Mouse (Mus musculus) spleen, postnatal 36 days (tissue): ENCODE results near the gene Tmem29.
"Not testable (repeated sequence)": the region's sequence is repeated elsewhere in the genome, so short reads cannot be mapped to it uniquely, and the experiment has no call there.

Source experiments
- DNase-seq, 2 experiments: peaks; one replicate each; pipeline ENCODE4 v3.0.0; 2022; ENCODE audit warnings: low spot score in 2 of 2, mixed read lengths in 1 of 2

Gene Tmem29

DNA sequence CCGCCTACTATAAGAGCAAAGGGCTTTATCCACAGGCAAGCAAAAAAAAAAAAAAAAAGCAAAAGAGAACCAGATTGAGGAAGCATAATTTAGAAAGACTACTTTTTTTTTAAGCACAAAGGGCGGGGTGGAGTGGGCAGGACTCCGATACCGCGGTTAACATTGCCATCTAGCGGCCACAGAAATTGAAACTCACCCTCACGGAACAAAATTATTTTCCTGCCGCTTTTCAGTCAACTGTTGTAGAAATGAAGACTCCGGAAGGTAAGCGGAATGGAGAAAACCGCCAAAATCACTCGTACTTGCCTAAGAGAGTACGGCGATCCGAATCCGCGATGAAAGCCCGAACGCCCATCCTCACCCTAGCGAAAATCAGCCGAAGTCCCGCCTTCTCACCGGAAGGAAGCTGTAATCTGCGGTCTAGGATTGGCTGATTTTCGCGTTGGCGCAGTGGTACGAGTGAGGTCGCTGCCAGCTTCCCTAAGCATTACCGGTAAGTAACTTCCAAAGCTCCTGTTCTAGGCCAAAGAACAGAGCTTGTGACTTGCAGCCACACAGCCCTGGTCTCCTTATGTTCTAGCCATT is at the start of gene Tmem29:
TSS of gene Tmem29 (minus strand) at position 389 of the 585 bp plus-strand sequence.
- DNase-seq: peak; percentile 85 to 86

DNA sequence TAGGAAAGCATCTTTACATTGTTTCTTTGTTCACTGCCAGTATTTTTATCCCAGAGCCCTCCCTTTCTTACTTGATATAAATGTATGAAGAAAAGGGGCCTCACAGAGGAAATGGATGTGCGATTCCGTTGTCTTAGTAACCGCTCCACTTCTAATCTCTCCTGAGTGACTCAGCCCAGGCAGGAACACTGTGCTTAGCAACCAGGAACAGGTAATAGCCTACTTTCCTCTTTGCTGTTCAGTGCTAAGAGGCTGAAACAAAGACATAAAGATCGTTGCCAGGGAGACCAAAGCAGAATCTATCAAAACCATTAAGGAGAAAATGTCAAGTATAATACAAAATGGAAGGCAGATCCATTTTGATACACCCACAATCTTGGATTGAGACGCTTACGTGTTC is 49.7 kb upstream of the Tmem29 start:
- no peak for DNase-seq

DNA sequence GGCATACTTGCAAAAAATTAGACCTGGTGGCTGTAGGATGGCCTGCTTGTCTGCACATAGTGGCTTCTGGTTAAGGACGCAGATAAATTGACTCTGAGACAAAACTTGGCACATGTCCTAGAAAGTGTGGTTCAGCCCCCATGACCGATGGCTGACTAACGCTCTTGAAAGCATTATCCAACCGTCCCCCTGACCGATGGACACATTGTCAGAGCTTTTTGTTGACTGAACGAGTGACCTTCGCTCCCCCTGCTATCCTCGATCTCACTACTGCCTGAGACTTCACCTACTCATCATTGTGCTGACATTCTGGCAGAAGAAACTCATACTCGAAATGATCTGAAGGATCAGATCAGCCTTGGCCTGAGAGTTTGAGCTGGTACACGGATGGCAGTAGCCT is 28.9 kb upstream of the Tmem29 start:
- not testable (repeated sequence) for DNase-seq

DNA sequence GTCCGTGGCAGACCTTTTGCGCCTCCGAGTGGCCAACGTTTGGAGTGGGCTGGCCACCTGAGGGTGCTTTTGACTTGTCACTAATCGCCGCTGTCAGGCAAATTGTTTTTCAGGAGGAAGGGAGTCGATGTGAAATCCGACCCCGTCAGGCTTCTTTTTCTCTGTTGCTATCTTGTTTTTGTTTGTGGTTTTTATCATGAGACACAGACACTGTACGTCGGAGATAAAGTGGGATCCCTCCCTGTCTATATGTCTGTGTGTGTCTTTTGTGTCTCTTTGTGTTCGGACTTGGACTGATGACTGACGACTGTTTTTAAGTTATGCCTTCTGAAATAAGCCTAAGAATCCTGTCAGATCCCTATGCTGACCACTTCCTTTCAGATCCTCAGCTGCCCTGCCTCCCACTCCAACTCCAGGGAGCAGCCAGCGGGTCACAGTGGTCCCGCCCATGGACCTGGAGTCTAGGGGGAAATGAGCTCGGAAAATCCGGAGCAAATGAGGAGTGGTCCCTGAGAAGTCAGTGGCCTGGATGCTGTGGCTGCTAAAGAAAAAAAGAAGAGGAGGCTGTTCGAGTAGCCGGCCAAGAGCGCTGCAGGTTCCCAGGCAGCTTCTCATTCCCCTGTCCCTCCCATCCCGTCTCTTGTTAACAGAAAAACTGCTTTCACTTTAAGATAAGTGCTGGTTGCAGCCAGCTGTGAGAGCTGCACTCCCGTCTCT is 27.5 kb upstream of the Tmem29 start:
- not testable (repeated sequence) for DNase-seq

DNA sequence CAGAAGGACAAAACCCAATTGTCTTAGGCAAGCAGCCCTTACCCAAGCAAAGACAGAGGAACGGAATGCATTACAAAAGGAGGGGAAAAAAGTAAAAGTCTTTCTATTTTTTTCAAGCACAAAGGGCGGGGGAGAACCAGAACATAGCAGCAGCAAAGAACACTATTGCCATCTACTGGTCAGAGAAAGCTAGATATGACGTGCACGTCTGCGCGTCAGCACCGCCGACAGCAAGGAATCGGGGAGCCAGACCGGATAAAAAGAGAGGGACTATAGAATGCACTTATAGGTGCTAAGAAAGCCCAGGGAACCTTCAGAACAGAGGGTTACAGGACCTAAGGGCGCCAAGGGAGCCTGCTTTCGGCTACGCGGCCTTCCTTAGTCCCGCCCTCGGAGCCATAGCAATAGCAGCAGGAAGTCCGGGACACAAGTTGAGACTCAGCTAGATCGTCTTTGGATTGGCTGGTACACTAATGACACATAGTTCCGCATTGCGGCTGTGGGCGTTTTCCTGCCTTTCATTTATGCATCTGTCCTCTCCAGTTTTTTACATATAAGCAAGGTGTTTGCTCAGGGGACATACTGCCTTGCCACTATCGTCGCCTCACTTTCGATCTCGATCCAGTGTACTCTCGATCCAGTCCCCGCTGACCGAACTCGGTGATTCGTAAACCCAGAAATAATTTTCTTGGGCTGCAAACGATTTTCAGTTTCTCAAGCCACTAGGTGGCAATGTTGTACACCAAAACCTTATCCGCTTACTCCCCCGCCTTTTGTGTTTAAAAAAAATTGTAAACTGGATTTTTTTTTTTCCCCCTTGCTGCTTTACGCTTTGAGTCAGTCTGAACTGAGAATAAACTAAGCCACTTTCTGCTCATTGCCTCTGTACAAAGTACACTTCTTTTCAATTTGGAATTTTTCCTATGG is 19.2 kb upstream of the Tmem29 start:
- peak; percentile 83 to 85 for DNase-seq

DNA sequence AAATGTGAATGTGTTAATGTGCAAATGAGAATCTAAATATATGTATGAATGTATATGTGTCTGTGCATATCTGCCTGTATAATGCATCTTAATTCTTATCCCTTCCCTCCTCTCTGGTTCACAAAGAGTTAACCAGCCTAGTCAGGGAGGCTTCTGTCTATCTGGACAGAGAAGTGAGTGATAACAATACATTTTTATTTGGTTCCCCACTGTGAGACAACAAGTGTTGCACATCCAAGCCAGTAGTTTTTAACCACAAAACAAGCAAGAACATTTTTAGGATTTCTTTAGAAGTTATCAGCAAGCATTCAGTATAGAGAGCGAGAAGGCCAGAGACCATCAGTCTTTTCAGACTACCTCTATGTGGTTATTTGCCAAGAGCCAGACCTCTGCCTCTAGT is 12.5 kb upstream of the Tmem29 start:
- no peak for DNase-seq

DNA sequence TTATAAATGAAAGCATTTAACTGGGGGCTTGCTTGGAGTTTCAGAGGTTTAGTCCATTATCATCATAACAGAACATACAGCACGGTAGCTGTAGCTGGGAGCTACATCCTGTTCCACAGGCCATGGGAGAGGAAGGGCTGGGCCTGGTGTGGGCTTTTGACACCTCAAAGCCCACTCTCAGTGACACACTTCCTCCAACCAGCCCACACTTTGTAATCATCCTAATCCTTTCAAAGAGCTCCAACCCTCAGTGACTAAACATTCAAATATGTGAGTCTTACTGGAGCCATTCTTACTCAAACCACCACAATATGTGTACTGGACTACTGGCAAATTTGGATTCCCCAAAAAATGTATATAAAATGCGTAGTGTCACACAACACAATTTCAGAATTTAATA is 9.3 kb upstream of the Tmem29 start:
- no peak for DNase-seq

DNA sequence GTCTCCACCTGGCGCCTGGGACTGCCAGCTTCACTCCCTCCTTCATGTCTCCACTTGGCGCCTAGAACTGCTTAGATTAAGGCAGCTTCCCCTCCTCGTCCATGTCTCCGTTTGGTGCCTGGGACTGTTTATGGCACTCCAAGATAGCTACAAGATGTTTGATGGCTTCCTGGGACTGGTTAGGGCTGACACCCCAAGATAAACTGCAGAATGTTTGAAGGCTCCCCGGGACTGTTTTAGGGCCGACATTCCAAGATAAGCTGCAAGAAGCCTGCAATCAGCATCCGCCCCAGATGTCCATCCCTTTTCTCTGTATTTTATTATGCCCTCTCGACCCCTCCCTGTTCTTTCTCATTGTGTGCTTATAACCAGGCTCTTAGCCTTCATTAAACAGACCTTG is 7.9 kb upstream of the Tmem29 start:
- peak; percentile 12 to 25 for DNase-seq

DNA sequence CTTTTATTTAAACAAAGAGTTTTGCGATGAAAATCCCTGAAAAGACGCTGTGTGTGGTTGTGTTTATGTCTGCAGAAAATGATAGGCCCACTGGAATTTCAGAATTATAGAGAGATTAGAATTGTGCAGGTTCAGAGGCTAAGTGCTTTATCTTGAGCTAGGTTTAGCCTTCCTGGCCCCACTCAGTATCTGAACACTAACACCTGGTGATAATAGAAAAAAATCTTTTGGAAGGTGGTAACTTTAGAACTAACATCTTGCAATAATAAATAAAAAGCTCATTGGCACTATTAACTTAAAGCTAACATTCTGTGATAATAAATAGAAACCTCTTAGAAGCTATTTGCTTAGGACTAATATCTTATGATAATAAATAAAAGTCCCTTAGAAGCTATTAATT is 1.2 kb upstream of the Tmem29 start:
- DNase-seq: no peak

DNA sequence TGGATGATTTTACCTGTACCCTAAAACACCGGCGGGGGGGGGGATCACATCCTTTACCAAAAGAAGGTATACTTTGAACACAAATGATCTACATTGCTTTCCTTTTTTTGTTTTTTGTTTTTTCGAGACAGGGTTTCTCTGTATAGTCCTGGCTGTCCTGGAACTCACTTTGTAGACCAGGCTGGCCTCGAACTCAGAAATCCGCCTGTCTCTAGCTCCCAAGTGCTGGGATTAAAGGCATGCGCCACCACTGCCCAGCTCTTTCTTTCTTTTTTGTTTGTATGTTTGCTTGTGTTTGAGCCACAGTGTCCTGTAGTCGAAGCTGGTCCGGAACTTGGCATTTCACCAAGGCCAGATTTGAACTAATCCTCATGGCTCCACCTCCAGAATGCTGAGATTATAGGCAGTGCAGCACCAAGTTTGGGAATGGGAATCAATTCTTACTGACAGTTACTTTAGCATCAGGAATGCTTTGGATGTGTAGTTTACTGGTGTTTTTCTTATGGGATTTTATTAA is 515 bp upstream of the Tmem29 start:
- no peak for DNase-seq

DNA sequence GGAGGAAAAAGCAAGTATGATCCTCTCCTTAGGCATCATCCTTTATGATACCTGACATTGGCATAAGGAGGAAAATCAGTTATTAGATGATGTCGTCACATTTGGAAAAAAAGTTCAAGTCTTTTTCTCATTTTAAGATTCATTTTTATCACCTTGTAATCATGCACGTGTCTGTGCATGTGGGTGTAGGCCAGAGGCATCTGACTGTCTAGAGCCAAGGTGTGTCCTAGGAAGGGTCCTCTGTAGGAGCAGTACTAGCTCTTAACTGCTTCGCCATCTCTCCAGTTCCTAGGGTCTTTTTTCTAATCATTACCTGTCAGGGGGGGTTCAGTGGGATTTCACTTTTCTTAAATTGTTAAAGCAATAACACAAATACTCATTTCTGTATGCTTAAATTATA is 818 bp downstream of the Tmem29 start:
- no peak for DNase-seq

DNA sequence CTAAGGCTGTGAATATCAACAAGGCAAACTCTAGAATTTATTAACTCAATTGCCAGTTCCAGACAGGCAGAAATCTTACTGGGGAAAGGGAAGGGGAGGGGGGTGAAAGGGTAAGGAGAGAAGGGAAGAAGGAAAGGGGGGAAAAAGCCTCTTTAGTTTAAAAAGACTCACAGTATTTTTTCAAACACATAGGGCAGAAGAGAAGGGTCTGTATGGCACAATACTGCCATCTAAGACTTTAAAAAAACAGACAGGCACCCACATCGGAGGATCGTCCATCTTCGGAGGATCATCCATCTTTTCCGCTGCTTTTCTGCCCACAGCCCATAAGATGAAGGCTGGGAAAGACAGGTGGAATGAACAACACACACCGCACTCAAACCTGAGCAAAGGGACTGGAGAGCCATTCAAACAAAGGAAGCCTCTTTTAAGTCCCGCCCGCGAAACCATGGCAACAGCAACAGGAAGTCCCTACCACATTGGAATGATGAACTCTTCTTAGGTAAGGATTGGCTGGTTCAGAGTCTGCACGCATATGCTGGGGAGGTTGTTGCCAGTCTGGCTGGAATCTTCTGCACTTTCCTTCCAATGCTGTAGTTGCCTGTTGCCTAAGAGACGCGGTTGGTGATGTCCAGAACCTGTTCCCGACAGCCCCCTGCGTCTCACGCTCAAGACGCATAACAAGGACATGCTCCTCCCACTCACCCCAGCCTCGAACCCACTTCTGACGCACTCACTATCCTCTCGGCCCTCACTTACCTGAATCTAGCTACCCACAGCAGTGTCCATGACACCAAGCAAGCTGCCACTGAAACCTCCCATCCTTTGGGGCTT is 18.2 kb downstream of the Tmem29 start:
- peak; percentile 45 to 57 for DNase-seq

DNA sequence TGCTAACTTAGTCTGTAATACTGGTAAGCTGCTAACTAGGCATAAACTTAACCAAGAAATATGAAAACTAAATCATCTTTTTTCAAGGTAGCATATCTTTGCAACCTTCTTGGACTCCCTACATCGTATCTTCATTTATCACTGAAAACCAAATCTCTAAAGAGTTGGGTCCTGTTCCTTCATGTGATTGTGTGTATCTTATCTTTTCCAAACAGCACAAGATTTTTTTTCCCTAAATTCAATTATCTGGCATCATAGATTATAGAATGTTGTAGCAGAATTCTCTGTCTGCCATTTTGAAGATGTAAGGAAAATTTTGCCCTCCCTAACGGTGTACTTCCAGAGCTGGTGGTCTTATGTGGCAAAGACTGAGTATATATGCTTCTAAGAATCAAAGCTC is 22.6 kb downstream of the Tmem29 start:
- no peak for DNase-seq

DNA sequence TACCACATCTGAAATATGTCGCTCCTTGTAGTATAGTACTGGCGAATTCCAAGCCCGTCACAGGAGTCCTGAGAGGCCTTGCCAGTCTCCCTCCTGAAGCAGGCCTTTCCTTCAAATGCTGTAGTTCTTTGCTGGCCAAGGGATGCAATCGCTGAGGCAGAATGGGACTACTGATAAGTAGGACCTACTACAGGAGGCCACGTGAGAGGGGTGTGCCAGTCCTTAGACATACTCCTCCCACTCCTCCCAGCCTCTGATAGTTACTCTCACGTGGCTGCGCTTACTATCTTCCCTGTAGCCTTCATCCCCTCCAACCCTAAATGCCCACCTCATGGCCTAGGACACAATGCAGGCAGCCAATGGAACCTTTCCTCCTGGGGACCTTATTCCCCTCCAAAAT is 23.6 kb downstream of the Tmem29 start:
- DNase-seq: no peak

DNA sequence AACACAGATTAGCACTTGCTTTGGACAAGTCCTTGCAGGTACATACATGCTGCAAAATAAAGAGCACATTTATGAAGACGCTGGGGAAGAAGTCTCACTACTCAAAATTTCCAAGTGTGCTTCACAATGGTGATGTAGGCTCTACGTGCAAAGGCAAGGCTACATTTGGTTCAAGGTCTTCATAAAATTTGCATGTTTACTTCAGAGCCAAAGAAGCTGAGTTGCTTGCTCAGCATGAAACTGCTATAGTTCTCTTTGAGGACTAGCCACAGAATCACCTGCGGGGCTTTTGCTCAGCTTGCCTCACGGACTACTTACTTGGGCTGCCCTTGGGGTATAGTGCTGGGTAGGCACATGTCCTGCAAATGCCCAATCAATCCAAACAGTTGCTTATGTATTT is 45.4 kb downstream of the Tmem29 start:
- no peak for DNase-seq
